Mouse (Mus musculus) hindbrain, embryonic 11.5 days (tissue): ENCODE results near the gene Gm15319. TPM values are rescaled to one million over a fixed set of nuclear protein-coding genes. Genes with fewer than 3 reads are reported as not detected.
"Not testable (repeated sequence)": the region's sequence is repeated elsewhere in the genome, so short reads cannot be mapped to it uniquely, and the experiment has no call there.

Experiments
- ATAC-seq: fragments of 200-750 bp; cut with Nextera tagmentation; 2 replicates; pipeline ENCODE4 v1.8.0; 2017; ENCODE audit warnings: mild to moderate bottlenecking, moderate TSS enrichment, moderate library complexity; ENCODE audit not compliant: low FRiP score
- DNase-seq: peaks from one replicate; pipeline ENCODE4 v3.0.0-alpha.2; 2015; ENCODE audit warnings: low spot score
- H3K27ac ChIP-seq: fragments of 300-500 bp; sonication (generic); 2 replicates; pipeline ENCODE4 v1.5.1; 2014; ENCODE audit warnings: mild to moderate bottlenecking, low read depth, low read length
- H3K27me3 ChIP-seq: fragments of 300-500 bp; sonication (generic); 2 replicates; pipeline ENCODE4 v1.6.1; 2014; ENCODE audit warnings: mild to moderate bottlenecking, low read length, moderate library complexity, mixed read lengths; ENCODE audit not compliant: control insufficient read depth, insufficient read depth
- H3K36me3 ChIP-seq: fragments of 300-500 bp; sonication (generic); 2 replicates; pipeline ENCODE4 v1.6.1; 2014; ENCODE audit warnings: mild to moderate bottlenecking, low read length, moderate library complexity, mixed read lengths; ENCODE audit not compliant: control insufficient read depth, insufficient read depth
- H3K4me1 ChIP-seq: fragments of 300-500 bp; sonication (generic); replicated peaks from 2 replicates; pipeline ENCODE4 v1.6.1; 2014; ENCODE audit warnings: low read length, mixed read lengths; ENCODE audit not compliant: control insufficient read depth, insufficient read depth
- H3K4me2 ChIP-seq: fragments of 300-500 bp; sonication (generic); replicated peaks from 2 replicates; pipeline ENCODE4 v1.6.1; 2014; ENCODE audit warnings: mild to moderate bottlenecking, low read depth, low read length
- H3K4me3 ChIP-seq: fragments of 300-500 bp; sonication (generic); 2 replicates; pipeline ENCODE4 v1.5.1; 2014; ENCODE audit warnings: low read depth, low read length
- H3K9ac ChIP-seq: fragments of 300-500 bp; sonication (generic); 2 replicates; pipeline ENCODE4 v1.6.1; 2014; ENCODE audit warnings: low read depth, low read length
- H3K9me3 ChIP-seq: fragments of 300-500 bp; sonication (generic); 2 replicates; pipeline ENCODE4 v1.6.1; 2016; ENCODE audit warnings: low read length; ENCODE audit not compliant: control insufficient read depth
- WGBS: fragments of 180-500 bp; shearing (Covaris S2); extraction: QIAGEN DNeasy Blood & Tissue Kit; methylation state at CpG from one replicate; pipeline ENCODE4 v1.1.7; 2014; 5-methylcytosine and 5-hydroxymethylcytosine counted together
- polyA plus RNA-seq: library from polyadenylated mRNA; unstranded; fragments of >200 nt; fragmentation: Nextera tagmentation; extraction: Ambion mirVana; gene quantifications from 2 replicates; pipeline ENCODE4 v1.2.1, GENCODE M21; 2014

Gm15319 gene
- polyA plus RNA-seq, 1 experiment from 2014 or later = 0.08 TPM

DNA sequence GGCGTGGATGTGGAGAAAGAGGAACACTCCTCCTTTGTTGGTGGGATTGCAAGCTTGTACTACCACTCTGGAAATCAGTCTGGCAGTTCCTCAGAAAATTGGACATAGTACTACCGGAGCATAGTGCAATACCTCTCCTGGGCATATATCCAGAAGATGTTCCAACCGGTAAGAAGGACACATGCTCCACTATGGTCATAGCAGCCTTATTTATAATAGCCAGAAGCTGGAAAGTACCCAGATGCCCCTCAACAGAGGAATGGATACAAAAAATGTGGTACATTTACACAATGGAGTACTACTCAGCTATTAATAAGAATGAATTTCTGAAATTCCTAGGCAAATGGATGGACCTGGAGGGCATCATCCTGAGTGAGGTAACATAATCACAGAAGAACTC, 9.4 kb downstream of the Gm15319 start:
- H3K4me3 ChIP-seq, H3K9ac ChIP-seq, H3K9me3 ChIP-seq, DNase-seq, H3K4me2 ChIP-seq, ATAC-seq, H3K36me3 ChIP-seq, H3K27ac ChIP-seq, H3K27me3 ChIP-seq, H3K4me1 ChIP-seq: not testable (repeated sequence)
- 89% methylated on average over 1 of the region's 3 CpGs for WGBS

DNA sequence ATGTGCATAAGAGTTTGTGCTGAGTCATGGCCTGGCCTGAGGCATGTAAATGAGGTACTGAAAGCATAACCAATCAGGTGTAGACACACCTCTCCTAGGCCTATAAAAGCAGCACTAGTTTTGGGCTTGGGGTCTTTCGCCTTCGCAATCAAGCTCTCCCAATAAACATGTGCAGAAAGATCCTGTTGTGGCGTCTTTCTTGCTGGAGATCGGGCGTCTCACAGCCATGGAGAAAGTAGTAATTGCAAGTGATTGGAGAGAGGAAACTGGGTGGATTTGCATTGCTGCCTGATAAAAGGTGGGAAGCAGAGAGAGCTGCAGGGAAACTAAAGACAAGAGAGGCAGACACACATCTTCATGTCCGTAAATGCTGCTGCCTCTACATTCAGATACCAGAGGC, 60.3 kb downstream of the Gm15319 start:
- H3K36me3 ChIP-seq, H3K4me3 ChIP-seq, H3K4me2 ChIP-seq, H3K9me3 ChIP-seq, ATAC-seq, H3K27ac ChIP-seq, H3K4me1 ChIP-seq, H3K9ac ChIP-seq, H3K27me3 ChIP-seq, DNase-seq: not testable (repeated sequence)
- 97% methylated on average over 5 of the region's 6 CpGs for WGBS

- H3K27ac ChIP-seq, ATAC-seq, H3K36me3 ChIP-seq, H3K9ac ChIP-seq, H3K4me3 ChIP-seq, DNase-seq, H3K4me1 ChIP-seq, H3K4me2 ChIP-seq, H3K9me3 ChIP-seq, H3K27me3 ChIP-seq: not testable (repeated sequence)
- 78% methylated on average over 4 of the region's 4 CpGs for WGBS
Measured at GRCm38 (mm10) chr8:20300042-20300441, 63.0 kb downstream of the Gm15319 start.

DNA sequence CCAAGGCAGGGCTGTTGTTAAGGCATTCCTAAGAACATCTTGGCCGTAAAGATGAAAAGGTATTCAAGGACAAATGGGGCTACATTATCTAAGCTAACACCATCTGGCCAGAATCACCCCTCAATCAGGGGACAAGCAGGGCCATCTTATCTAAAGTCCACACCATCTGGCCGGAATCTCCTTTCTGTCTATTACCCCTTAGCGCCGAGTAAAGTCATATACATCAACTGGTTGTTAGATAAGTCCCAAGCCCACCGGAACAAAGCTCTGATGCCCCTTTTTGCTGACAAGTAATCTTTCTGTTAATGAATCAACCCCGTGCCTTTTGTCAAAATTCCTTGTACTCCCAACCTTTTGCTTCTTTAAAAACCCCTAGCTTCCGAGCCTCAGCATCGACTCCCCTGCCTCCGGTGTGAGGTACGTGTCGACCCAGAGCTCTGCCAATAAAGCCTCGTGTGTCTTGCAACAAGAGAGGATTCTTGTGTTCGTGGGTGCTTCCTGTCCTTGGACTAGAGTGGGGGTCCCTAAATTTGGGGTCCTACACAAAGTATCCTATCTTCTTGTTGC, 65.0 kb downstream of the Gm15319 start:
- WGBS = 81% methylated on average over 12 of the region's 13 CpGs
- DNase-seq = peak; percentile 0

GRCm38 (mm10) chr8:20296803-20297702, 66.0 kb downstream of the Gm15319 start:
- H3K4me3 ChIP-seq = peak overlapping the region; percentile 69
- H3K4me2 ChIP-seq = peak overlapping the region; percentile 45
- DNase-seq (peak; percentile 77), ATAC-seq (peak; percentile 98)
- H3K9ac ChIP-seq = peak overlapping the region; percentile 61
- H3K27ac ChIP-seq = 0 out of 2 replicates have a peak overlapping the region, but pooled peaks have one; percentile 8
- H3K27me3 ChIP-seq, H3K4me1 ChIP-seq, H3K9me3 ChIP-seq, H3K36me3 ChIP-seq: not testable (repeated sequence)
- WGBS = 15% methylated on average over 59 of the region's 73 CpGs

More for the DNA sequence above, 65.0 kb downstream of the Gm15319 start:
- not testable (repeated sequence) for H3K4me1 ChIP-seq, H3K4me3 ChIP-seq, ATAC-seq, H3K9ac ChIP-seq, H3K4me2 ChIP-seq, H3K36me3 ChIP-seq, H3K27ac ChIP-seq, H3K27me3 ChIP-seq, H3K9me3 ChIP-seq

GRCm38 (mm10) chr8:20295881-20296280, 67.1 kb downstream of the Gm15319 start:
- WGBS = 86% methylated on average over 2 of the region's 4 CpGs
- not testable (repeated sequence) for ATAC-seq, H3K4me2 ChIP-seq, H3K36me3 ChIP-seq, H3K9me3 ChIP-seq, H3K9ac ChIP-seq, H3K4me3 ChIP-seq, H3K27me3 ChIP-seq, H3K4me1 ChIP-seq, H3K27ac ChIP-seq, DNase-seq

DNA sequence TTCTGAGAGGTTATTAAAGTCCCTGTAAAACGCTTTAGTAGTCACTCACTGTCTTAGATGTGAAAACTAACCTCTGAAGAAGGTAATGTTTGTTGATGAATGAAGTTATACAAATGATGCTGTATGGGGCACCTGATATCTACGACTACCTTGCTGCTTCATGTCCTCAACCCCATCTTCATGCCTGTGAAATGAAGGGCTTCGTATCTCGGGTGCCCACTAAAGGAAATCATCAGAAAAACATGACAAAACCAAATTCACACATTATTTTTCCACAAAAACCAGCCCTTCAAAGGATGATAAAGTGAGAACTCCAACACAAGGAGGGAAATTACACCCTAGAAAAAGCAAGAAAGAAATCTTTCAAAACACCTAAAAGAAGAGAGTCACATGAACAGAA, 68.2 kb downstream of the Gm15319 start:
- H3K9ac ChIP-seq, H3K4me1 ChIP-seq, H3K4me3 ChIP-seq, ATAC-seq, H3K27ac ChIP-seq, DNase-seq, H3K4me2 ChIP-seq, H3K36me3 ChIP-seq, H3K27me3 ChIP-seq, H3K9me3 ChIP-seq: not testable (repeated sequence)
- WGBS = 92% methylated on average over 3 of the region's 4 CpGs

GRCm38 (mm10) chr8:20293966-20294365, 69.0 kb downstream of the Gm15319 start:
- not testable (repeated sequence) for DNase-seq, H3K4me1 ChIP-seq, H3K4me3 ChIP-seq, H3K27ac ChIP-seq, H3K9me3 ChIP-seq, ATAC-seq, H3K4me2 ChIP-seq, H3K27me3 ChIP-seq, H3K9ac ChIP-seq, H3K36me3 ChIP-seq

DNA sequence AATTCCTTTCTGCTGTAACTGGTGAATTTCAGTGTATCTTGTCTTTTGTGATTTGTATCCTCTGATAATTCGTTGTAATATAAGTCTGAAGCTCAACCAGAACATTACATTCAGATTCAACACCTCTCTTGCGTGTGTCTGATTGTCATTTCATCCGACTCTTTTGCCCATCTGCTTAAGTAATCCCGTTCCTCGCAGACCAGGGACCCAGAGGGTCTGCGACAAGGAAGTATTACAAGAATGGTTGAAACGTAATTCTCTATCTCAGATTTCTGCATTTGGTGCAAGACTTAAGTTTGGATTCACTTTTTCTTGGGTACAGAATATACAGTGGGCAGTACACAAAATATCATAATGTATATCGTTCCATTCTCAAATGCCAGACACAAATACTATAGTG, 73.0 kb downstream of the Gm15319 start:
- ATAC-seq, H3K9me3 ChIP-seq, H3K4me2 ChIP-seq, DNase-seq, H3K27ac ChIP-seq, H3K4me1 ChIP-seq, H3K36me3 ChIP-seq, H3K27me3 ChIP-seq, H3K4me3 ChIP-seq, H3K9ac ChIP-seq: not testable (repeated sequence)
- WGBS = 92% methylated on average over 4 of the region's 8 CpGs
